Mouse (Mus musculus): ENCODE results near the gene Myb.

Myb gene

GRCm38 (mm10) chr10:21094896-21095295, 65.9 kb downstream of the Myb start:
- in situ Hi-C loops (cut with MboI; ENCODE audit: low pct_unique_long_range_greater_than_20kb in 1 of 2, low sequenced_read_pairs in 2 of 2, unreplicated experiment in 1 of 2) = no loop called here

GRCm38 (mm10) chr10:21093301-21093700, 67.5 kb downstream of the Myb start:
- in situ Hi-C loops (cut with MboI; ENCODE audit: low pct_unique_long_range_greater_than_20kb in 1 of 2, low sequenced_read_pairs in 2 of 2, unreplicated experiment in 1 of 2) = no loop called here

GRCm38 (mm10) chr10:21092501-21093270, 68.1 kb downstream of the Myb start:
- in situ Hi-C loops (cut with MboI; ENCODE audit: low pct_unique_long_range_greater_than_20kb in 1 of 2, low sequenced_read_pairs in 2 of 2, unreplicated experiment in 1 of 2) = no loop called here

GRCm38 (mm10) chr10:21090922-21091700, 69.7 kb downstream of the Myb start:
- in situ Hi-C loops (cut with MboI; ENCODE audit: low pct_unique_long_range_greater_than_20kb in 1 of 2, low sequenced_read_pairs in 2 of 2, unreplicated experiment in 1 of 2) = no loop called here

- in situ Hi-C loops (cut with MboI; ENCODE audit: low pct_unique_long_range_greater_than_20kb in 1 of 2, low sequenced_read_pairs in 2 of 2, unreplicated experiment in 1 of 2) = no loop called here
Observed at GRCm38 (mm10) chr10:21089541-21089940, 71.2 kb downstream of the Myb start.

GRCm38 (mm10) chr10:21087614-21088232, 73.1 kb downstream of the Myb start:
- in situ Hi-C loops (cut with MboI; ENCODE audit: low pct_unique_long_range_greater_than_20kb in 1 of 2, low sequenced_read_pairs in 2 of 2, unreplicated experiment in 1 of 2) = no loop called here

- in situ Hi-C loops (cut with MboI; ENCODE audit: low pct_unique_long_range_greater_than_20kb in 1 of 2, low sequenced_read_pairs in 2 of 2, unreplicated experiment in 1 of 2) = no loop called here
Observed at GRCm38 (mm10) chr10:21085044-21085443, 75.7 kb downstream of the Myb start.

- in situ Hi-C loops (cut with MboI; ENCODE audit: low pct_unique_long_range_greater_than_20kb in 1 of 2, low sequenced_read_pairs in 2 of 2, unreplicated experiment in 1 of 2) = no loop called here
Observed at GRCm38 (mm10) chr10:21083391-21083918, 77.3 kb downstream of the Myb start.

GRCm38 (mm10) chr10:21082447-21082846, 78.3 kb downstream of the Myb start:
- in situ Hi-C loops (cut with MboI; ENCODE audit: low pct_unique_long_range_greater_than_20kb in 1 of 2, low sequenced_read_pairs in 2 of 2, unreplicated experiment in 1 of 2) = no loop called here

GRCm38 (mm10) chr10:21077151-21077719, 83.5 kb downstream of the Myb start:
- in situ Hi-C loops (cut with MboI; ENCODE audit: low pct_unique_long_range_greater_than_20kb in 1 of 2, low sequenced_read_pairs in 2 of 2, unreplicated experiment in 1 of 2) = no loop called here

- in situ Hi-C loops (cut with MboI; ENCODE audit: low pct_unique_long_range_greater_than_20kb in 1 of 2, low sequenced_read_pairs in 2 of 2, unreplicated experiment in 1 of 2) = no loop called here
Observed at GRCm38 (mm10) chr10:21076731-21077130, 84.1 kb downstream of the Myb start.

- in situ Hi-C loops (cut with MboI; ENCODE audit: low pct_unique_long_range_greater_than_20kb in 1 of 2, low sequenced_read_pairs in 2 of 2, unreplicated experiment in 1 of 2) = no loop called here
Observed at GRCm38 (mm10) chr10:21076137-21076536, 84.6 kb downstream of the Myb start.
